Mouse (Mus musculus) urinary bladder, postnatal 10 days (tissue): Measurements from ENCODE around the gene Cbx2.

ENCODE experiments used
- DNase-seq: peaks from one replicate; pipeline ENCODE4 v3.0.0; 2022; ENCODE audit warnings: low spot score

The Cbx2 gene

GRCm38 (mm10) chr11:119042466-119043272 is 19.9 kb downstream of the Cbx2 start:
- no peak for DNase-seq

GRCm38 (mm10) chr11:119043273-119043540 is 20.4 kb downstream of the Cbx2 start:
- no peak for DNase-seq

DNA sequence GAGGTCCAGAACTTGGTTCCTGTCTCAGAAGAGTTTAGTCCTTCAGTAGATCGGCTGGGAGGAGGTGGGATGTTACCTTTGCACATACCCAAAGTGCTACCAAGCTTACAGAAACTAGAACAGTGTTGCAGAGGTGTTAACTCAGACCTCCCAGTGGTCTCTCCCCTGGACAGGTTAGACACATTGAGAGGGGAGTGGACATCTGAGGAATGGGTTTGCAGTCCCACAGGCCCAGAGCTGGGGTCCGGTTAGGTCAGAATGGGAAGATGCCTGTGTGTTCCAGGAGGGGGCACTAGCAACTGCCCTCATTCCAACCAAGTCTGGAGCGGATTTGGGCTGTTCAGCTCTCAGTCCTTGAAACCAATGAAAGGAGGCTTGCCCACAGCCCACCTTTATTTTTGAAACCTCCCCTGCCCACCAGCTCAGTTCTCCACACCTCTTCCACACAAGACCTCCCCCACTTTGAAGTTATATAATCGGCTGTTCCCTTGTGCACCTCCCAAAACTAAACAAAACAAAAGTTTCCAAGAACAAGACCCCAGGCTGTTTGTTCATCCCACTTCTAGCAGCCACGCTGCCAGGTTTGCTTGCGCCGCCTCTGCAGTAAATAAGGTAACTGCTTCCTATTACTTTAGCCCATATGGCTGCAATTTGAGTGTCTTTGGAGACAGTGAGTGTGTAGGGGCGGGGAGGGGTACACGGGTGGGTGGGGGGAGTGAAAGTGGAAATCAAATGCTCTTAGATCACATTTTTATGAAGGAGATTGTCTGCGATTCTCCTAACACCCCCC is 21.2 kb downstream of the Cbx2 start:
- no peak for DNase-seq

- DNase-seq, result no peak
These were observed 22.0 kb downstream of the Cbx2 start for GRCm38 (mm10) chr11:119044551-119045337.

- DNase-seq, result no peak
These were observed 24.0 kb downstream of the Cbx2 start for GRCm38 (mm10) chr11:119046601-119047245.

GRCm38 (mm10) chr11:119047261-119048132 is 24.7 kb downstream of the Cbx2 start:
- DNase-seq, result no peak

GRCm38 (mm10) chr11:119048133-119048510 is 25.4 kb downstream of the Cbx2 start:
- no peak for DNase-seq

GRCm38 (mm10) chr11:119050361-119050760 is 27.6 kb downstream of the Cbx2 start:
- no peak for DNase-seq

- no peak for DNase-seq
These were observed 28.7 kb downstream of the Cbx2 start for GRCm38 (mm10) chr11:119051426-119051825.

DNA sequence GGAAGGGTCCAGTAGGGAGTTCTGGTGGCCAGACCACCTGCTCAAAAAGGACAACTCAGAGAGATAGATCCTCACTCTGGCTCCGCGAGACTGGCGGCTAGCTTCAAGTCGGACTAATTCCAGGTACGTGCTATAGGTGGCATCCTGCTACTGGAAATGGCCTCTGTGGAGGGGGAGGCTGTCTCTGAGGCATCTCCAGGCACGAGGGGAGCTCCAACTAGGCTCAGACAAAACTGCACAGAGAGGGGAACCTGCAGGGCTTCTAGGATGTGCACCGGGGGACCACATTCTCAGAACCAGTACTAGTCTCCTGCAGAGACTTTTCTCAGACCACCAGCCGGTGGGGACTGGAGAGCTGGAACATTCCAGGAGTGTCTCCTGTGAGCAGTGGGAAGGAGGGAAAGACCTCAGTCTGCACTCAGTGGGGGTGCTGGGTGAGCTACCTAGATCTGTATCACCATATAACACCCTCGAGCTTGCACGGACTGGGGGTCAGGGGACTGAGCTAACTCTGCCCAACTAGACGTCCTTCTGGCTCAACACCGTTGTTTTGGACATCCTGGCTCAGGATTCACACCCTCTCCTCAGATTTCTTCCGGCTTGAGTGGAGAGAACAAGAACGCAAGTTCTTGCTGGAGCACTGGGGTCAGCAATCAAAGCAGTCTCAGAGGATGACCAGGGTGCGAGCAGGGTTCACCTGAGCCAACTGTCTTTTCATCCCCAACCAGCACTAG is 29.3 kb downstream of the Cbx2 start:
- no peak for DNase-seq

DNA sequence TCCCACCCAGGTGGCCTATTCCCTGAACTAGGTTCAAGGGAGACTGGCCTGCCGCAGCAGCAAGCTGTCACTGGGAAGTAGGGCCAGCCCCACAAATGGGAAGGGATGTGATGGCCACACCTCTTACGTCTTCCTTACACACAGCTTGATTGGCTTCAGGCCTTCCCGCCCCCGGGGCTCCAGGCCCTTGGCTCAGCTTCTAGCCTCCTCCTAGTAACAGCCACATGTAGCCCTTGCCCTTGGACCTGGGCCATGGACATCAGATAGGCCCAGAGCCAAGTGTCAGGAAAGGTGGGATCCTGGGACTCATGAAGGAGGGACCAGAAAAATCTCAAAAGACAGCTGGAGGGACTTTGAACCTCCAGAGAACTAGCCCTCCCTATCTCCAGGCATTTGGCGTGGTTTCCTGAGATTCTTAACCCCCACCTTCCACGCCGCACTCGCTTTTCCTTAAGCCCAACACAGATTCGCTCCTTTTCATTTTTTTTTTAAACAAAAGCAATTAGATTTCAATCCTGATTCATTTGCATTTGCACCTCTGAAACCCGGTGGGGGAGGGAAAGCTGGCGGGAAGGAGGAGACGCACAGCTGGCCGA is 30.0 kb downstream of the Cbx2 start:
- DNase-seq, result no peak

- no peak for DNase-seq
These were observed 30.5 kb downstream of the Cbx2 start for GRCm38 (mm10) chr11:119053257-119053670.

DNA sequence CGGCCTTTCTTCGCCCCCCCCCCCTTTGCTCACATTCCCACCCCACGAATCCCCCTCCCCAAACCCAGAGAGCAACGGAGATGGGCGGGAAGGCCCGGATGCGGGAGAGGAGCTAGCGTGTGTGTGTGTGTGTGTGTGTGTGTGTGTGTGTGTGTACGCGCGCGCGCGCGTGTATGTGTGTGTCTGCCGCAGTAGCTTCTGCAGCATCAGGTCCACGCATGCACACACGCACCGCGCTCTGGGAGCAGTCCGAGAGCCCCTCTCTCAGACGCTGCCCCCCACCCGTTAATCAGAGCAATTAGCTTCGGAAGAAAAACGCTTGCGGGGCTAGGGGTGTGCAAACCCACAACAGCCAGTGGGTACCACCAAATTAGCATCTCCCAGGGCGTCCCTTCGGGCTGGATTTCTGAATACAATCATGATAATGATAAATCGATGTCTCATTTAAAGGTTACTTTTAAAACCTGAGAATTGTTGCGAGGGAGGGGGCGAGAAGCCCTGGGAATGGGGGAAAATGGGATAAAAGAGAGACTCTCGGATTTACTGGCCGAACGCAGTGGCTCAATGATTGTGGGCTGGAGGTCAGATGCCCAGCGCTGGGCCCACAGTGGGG is 31.1 kb downstream of the Cbx2 start:
- DNase-seq, result no peak

GRCm38 (mm10) chr11:119054351-119055345 is 31.9 kb downstream of the Cbx2 start:
- DNase-seq, result no peak

DNA sequence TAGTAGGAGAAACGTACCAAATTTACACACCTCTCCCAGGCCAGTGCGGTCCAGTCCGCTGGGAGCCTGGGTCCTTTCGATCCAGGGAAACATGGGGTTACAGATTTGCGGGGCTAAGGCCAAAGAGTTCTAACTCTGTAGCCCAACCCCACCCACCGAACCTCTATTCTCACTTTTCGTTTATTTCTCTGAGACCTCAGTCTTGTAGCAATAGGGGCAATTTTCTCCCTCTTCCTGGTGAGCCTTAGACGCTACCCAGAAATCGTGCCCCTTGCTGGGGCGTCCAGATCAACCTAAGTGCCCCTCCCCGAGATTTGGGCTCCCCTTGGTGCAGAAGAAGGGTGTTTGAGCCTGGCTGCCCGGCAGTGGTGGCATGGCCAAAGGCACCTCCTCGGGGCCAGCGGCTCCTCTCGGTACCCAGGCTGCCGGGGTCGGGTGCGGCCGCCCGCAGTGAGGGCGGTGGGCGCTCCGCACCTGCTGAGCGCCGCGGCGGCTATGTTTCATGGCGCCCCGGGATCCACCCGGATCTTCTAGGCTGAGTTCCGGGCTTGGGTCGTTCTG is 32.9 kb downstream of the Cbx2 start:
- no peak for DNase-seq

- DNase-seq, result no peak
These were observed 33.8 kb downstream of the Cbx2 start for GRCm38 (mm10) chr11:119056301-119057211.

GRCm38 (mm10) chr11:119057291-119057690 is 34.5 kb downstream of the Cbx2 start:
- DNase-seq, result no peak
